Mouse (Mus musculus) embryonic fibroblast, embryonic 13.5 days (primary cell): ENCODE results near the gene Rnf19b.

Experiments
- CTCF ChIP-seq: IDR thresholded peaks from 2 replicates; pipeline ENCODE4 v1.5.1; 2011; ENCODE audit warnings: mild to moderate bottlenecking, control low read depth, low read length, moderate library complexity, borderline replicate concordance; ENCODE audit not compliant: insufficient read depth
- POLR2A ChIP-seq: IDR thresholded peaks from 2 replicates; pipeline ENCODE4 v1.6.1; 2011; ENCODE audit warnings: low read depth, mild to moderate bottlenecking, control low read depth, low read length, moderate library complexity

- TF ChIP-seq CTCF (no peak), POLR2A (no peak)
These were observed 7.7 kb downstream of the Rnf19b start for GRCm38 (mm10) chr4:129065688-129066236.
